Mouse (Mus musculus): ENCODE results near the gene Nxph3.

DNA sequence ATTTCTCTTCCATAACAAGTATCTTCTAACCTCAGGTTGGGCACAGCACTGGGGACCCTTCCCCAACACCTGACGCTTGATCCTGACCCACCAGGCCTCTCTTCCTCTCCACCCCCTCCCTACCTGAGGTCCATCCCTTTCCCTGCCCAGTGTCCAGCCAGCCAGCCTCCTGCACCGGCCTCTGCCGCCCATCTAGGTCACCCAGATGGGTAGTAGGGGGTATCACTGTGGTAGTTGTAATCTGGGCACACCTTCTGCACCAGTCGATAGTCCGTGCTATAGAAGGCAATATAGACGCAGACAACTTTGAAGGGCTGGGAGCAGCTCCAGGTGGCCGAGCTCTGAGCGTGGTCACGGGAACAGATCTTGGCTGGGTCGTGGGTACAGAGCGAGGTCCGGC, 3.7 kb downstream of the Nxph3 start:
- no peak for TF ChIP-seq CTCF (IDR thresholded peaks at IDR 0.05)
- no peak for TF ChIP-seq EP300 (IDR thresholded peaks at IDR 0.05)
